Mouse (Mus musculus) C2C12 (cell line): ENCODE measurements at regions not wholly inside any gene's neighbourhood (a gene's known extent, or its start where the extent isn't known, plus 50 kb on each side); places are given as distances from the start of the nearest gene placed in this dataset.

Experiments
- H3K27me3 ChIP-seq: one replicate; pipeline ENCODE4 v1.6.1; 2011; ENCODE audit not compliant: control insufficient read depth, insufficient read depth, insufficient read length
- H3K36me3 ChIP-seq: one replicate; pipeline ENCODE4 v1.6.1; 2011; ENCODE audit not compliant: control insufficient read depth, insufficient read depth
- H3K4me3 ChIP-seq: one replicate; pipeline ENCODE4 v1.5.1; 2011; ENCODE audit warnings: mild to moderate bottlenecking, control low read depth; ENCODE audit not compliant: poor library complexity, insufficient read depth, severe bottlenecking
- H3K79me2 ChIP-seq: one replicate; pipeline ENCODE4 v1.6.1; 2011; ENCODE audit not compliant: control insufficient read depth, insufficient read depth
- H3K79me3 ChIP-seq: one replicate; pipeline ENCODE4 v1.6.1; 2011; ENCODE audit warnings: low read depth, control low read depth
- H3ac ChIP-seq: one replicate; pipeline ENCODE3; 2011; ENCODE audit warnings: low read depth; ENCODE audit not compliant: control insufficient read depth, insufficient read length
- CEBPB ChIP-seq: IDR thresholded peaks from one replicate; pipeline ENCODE4 v1.6.1; 2011; ENCODE audit warnings: low read depth, mild to moderate bottlenecking, control low read depth, moderate library complexity
- CTCF ChIP-seq: IDR thresholded peaks from one replicate; pipeline ENCODE4 v1.5.1; 2011; ENCODE audit not compliant: control insufficient read depth, insufficient read depth, insufficient read length
- FOSL1 ChIP-seq: IDR thresholded peaks from one replicate; pipeline ENCODE4 v1.8.0; 2011; ENCODE audit warnings: mild to moderate bottlenecking, low read length; ENCODE audit not compliant: poor library complexity, insufficient read depth, severe bottlenecking
- MAX ChIP-seq: IDR thresholded peaks from one replicate; pipeline ENCODE4 v1.6.1; 2011; ENCODE audit warnings: mild to moderate bottlenecking, control low read depth
- MYOD1 ChIP-seq: IDR thresholded peaks from one replicate; pipeline ENCODE4 v1.6.1; 2011; ENCODE audit warnings: low read depth; ENCODE audit not compliant: control insufficient read depth, insufficient read length
- MYOG ChIP-seq: IDR thresholded peaks from one replicate; pipeline ENCODE4 v1.6.1; 2011; ENCODE audit not compliant: control insufficient read depth, insufficient read length; ENCODE audit errors: extremely low read depth
- USF1 ChIP-seq: IDR thresholded peaks from one replicate; pipeline ENCODE4 v1.6.1; 2011; ENCODE audit warnings: low read depth, mild to moderate bottlenecking, control low read depth, moderate library complexity

GRCm38 (mm10) chr15:5561783-5562182 lies 317.8 kb upstream of the Ptger4 start:
- no peak overlapping the region for H3K4me3 ChIP-seq
- no peaks in the 10 kb centered on the region for H3K36me3 ChIP-seq
- no peaks in the 10 kb centered on the region for H3K79me2 ChIP-seq
- no peaks in the 10 kb centered on the region for H3K27me3 ChIP-seq
- no peak for TF ChIP-seq MAX
- TF ChIP-seq MYOD1 = no peak
- TF ChIP-seq FOSL1 = no peak
- no peak for TF ChIP-seq CTCF
- no peak for TF ChIP-seq CEBPB
- TF ChIP-seq USF1 = no peak
- TF ChIP-seq MYOG = no peak
- H3K79me3 ChIP-seq = no peaks in the 10 kb centered on the region
- H3ac ChIP-seq = no peak overlapping the region

DNA sequence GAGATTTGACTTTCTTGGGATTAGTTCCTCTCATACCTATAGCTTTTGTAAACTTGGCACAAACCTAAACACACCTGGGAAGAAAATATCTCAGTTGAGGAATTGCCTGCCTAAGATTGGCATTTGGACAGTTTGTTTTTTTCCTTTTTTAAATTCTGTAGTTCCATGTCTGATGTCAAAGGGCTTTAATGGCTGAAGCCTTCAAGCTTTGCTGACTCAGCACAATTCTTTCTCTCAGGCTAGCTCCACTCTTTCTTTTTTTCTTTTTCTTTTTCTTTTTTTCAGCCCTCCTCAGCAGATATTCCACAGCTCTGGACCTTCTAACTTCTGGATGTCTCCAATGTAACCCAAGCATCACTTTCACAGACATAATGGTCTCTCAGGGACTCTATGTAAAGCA lies 330.4 kb upstream of the Ptger4 start:
- no peak for TF ChIP-seq MAX
- TF ChIP-seq MYOD1 = no peak
- no peak for TF ChIP-seq FOSL1
- TF ChIP-seq MYOG = no peak
- no peak for TF ChIP-seq CTCF
- no peak for TF ChIP-seq CEBPB
- no peak for TF ChIP-seq USF1
- Histone ChIP-seq H3K79me2 (no peaks in the 10 kb centered on the region), H3K27me3 (no peaks in the 10 kb centered on the region), H3K79me3 (no peaks in the 10 kb centered on the region), H3K4me3 (no peak overlapping the region), H3K36me3 (no peaks in the 10 kb centered on the region), H3ac (no peak overlapping the region)

DNA sequence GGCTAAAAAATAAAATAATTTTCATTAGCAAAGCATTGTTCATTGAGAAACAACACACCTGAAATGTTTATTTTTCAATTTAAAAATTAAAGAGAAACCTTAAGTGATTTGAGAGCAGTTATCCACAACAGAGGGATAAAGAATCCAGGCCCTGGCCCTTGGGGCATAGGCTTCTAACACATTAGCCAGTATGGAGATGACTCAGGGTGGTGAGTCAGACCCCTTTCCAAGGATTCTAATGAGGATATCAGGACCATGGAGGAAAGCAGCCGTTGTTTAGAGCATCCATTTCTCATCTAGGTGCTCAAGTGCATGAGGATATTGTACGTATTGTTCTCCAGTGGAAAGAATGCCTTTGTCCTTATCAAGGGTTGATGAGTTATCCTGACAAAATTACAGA lies 335.6 kb upstream of the Ptger4 start:
- TF ChIP-seq CTCF (no peak), MAX (peak; percentile 34), FOSL1 (peak; percentile 43), USF1 (no peak), MYOG (no peak)
- H3K36me3 ChIP-seq = no peaks in the 10 kb centered on the region
- H3K27me3 ChIP-seq = no peaks in the 10 kb centered on the region

GRCm38 (mm10) chr15:5580416-5580815 lies 336.4 kb upstream of the Ptger4 start:
- TF ChIP-seq MAX = no peak
- no peak for TF ChIP-seq CEBPB
- no peak for TF ChIP-seq USF1
- no peak for TF ChIP-seq FOSL1
- TF ChIP-seq MYOD1 = no peak
- no peak for TF ChIP-seq CTCF
- TF ChIP-seq MYOG = no peak
- Histone ChIP-seq H3K79me3 (no peaks in the 10 kb centered on the region), H3K4me3 (no peak overlapping the region), H3K79me2 (no peaks in the 10 kb centered on the region), H3K27me3 (no peaks in the 10 kb centered on the region), H3ac (no peak overlapping the region), H3K36me3 (no peaks in the 10 kb centered on the region)

More for the DNA sequence above, 335.6 kb upstream of the Ptger4 start:
- Histone ChIP-seq H3K4me3 (no peak overlapping the region), H3ac (no peak overlapping the region), H3K79me3 (no peaks in the 10 kb centered on the region), H3K79me2 (no peaks in the 10 kb centered on the region)

DNA sequence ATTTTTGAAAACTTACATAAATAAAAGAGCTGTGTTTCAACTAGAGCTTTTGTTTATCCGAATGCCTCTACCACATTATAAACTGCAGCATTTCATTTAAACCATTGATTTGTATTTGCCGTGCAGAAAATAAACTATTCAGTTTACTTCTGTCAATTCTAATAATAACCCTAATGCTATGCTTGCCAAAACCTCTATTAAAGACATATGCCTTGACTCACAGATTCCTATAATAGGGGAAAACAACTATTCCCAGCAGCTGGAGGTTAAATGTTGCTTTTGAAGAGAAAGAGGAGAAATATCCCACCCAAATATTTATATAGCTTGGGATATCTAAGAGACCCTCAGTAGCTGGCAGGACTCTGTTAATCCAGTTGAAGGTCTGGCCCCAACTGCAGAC lies 340.4 kb upstream of the Ptger4 start:
- no peaks in the 10 kb centered on the region for H3K27me3 ChIP-seq
- H3K79me2 ChIP-seq = no peaks in the 10 kb centered on the region
- H3K79me3 ChIP-seq = no peaks in the 10 kb centered on the region
- H3ac ChIP-seq = no peak overlapping the region
- no peak for TF ChIP-seq MYOG
- TF ChIP-seq MAX = no peak
- no peak for TF ChIP-seq USF1
- no peak overlapping the region for H3K4me3 ChIP-seq
- no peaks in the 10 kb centered on the region for H3K36me3 ChIP-seq

- TF ChIP-seq CEBPB (no peak), MAX (no peak), USF1 (no peak), FOSL1 (no peak), CTCF (no peak), MYOG (no peak), MYOD1 (no peak)
- Histone ChIP-seq H3K36me3 (no peaks in the 10 kb centered on the region), H3K4me3 (no peak overlapping the region), H3K79me2 (no peaks in the 10 kb centered on the region), H3ac (no peak overlapping the region), H3K79me3 (no peaks in the 10 kb centered on the region), H3K27me3 (no peaks in the 10 kb centered on the region)
These were observed 360.8 kb upstream of the Ptger4 start for GRCm38 (mm10) chr15:5604732-5605266.

GRCm38 (mm10) chr15:5607533-5607932 lies 363.5 kb upstream of the Ptger4 start:
- H3ac ChIP-seq = no peak overlapping the region
- no peaks in the 10 kb centered on the region for H3K79me2 ChIP-seq
- H3K4me3 ChIP-seq = no peak overlapping the region
- no peak for TF ChIP-seq MAX
- TF ChIP-seq MYOD1 = no peak
- no peak for TF ChIP-seq FOSL1
- TF ChIP-seq CEBPB = no peak
- TF ChIP-seq CTCF = no peak
- no peak for TF ChIP-seq USF1
- TF ChIP-seq MYOG = no peak
- no peaks in the 10 kb centered on the region for H3K36me3 ChIP-seq
- no peaks in the 10 kb centered on the region for H3K27me3 ChIP-seq
- H3K79me3 ChIP-seq = no peaks in the 10 kb centered on the region
